Mouse (Mus musculus) megakaryocyte, adult 5-6 weeks (primary cell): ENCODE results near the gene Aire. TPM values are rescaled to one million over a fixed set of nuclear protein-coding genes. Genes with fewer than 3 reads are reported as not detected.

Experiments
- ATAC-seq: 2 replicates; pipeline ENCODE4 v1.8.0; 2016; ENCODE audit warnings: mild to moderate bottlenecking, inconsistent platforms; ENCODE audit not compliant: poor library complexity, severe bottlenecking
- total RNA-seq, 2 experiments: library from RNA; stranded (forward) in 1 of 2; stranded (reverse) in 1 of 2; fragments of 153-499, 151-499 nt in 1 of 2; fragments of 221-1000, 200-1000 nt in 1 of 2; gene quantifications; 2 replicates each; pipeline versions ENCODE4 v1.2.3 to v1.2.4; 2015 to 2017

Aire gene
- total RNA-seq, 2 experiments from 2014 or later, result not detected

DNA sequence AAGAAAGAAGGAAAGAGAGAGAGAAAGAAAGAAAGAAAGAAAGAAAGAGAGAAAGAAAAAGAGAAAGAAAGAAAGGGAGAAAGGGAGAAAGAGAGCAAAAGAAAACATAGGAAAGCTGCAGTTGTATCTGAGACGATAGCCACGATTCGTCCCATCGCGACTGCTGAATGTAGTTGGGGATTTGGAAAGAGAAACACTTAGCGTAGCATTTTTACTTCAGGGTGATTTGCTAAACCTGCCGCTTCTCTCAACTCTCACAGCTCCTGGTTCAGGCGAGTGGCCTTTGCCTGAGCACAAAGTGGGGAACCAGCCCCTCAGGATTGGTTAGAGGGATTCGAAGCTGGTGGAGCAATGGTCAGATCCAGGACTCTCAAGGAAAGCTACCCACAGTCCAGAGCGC lies 33.1 kb downstream of the Aire start:
- ATAC-seq, result no peak

DNA sequence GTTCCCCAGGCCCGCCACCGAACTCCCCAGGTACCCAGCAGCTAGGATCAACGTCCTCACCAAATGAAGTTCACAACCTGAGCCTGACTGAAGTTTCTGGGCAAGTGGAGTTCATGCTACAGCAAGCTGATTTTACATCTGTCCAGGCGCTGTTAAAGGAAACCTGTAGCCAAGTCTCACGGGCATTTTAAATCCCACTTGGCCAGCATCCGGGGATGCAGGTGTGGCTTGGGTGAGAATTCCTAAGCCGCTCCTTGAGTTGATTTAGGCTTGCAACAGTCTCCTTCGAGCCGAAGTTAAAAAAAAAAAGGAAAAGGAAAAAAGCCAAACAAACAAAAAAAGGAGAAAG lies 33.5 kb downstream of the Aire start, which contains the start of gene Pfkl:
Gene Pfkl, minus strand, starts transcription at position 139 of the 349 bp plus-strand sequence.
- ATAC-seq, result no peak

DNA sequence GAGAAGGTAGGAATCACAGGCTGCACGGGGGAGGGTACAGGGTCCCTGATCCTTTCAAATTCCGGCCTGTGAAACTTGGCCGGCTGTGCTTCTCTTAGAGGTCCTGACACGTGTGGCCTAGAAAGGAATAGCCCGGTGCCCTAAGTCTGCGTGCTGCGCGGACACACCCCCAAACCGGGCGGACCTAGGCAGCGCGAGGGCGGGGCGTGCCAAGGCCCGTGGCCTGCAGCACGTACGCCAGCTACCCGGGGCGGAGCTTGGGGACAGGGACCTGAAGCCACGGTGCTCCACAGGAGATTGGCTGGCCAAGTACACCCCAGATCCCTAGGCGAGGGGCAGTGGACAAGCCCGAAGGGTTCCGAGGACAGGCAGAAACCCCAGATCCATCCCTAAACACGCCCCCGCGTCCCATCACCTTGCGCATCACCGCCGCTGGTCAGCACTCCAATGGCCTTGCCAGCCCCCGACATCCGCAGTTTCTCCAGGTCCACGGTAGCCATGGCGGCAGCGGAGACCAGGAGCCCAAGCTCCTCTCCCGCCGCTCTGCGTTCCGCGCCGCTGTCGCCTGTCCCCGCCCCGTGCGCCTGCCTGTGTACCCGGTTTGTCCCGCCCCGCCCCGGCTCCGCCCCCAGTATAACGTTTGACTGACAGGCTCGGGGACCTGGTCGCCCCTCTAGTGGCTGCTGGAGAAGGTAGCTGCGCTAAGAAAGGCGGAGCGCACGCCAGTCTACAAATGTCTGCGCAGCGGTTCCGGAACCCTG lies 34.0 kb downstream of the Aire start:
- peak; percentile 91 for ATAC-seq

DNA sequence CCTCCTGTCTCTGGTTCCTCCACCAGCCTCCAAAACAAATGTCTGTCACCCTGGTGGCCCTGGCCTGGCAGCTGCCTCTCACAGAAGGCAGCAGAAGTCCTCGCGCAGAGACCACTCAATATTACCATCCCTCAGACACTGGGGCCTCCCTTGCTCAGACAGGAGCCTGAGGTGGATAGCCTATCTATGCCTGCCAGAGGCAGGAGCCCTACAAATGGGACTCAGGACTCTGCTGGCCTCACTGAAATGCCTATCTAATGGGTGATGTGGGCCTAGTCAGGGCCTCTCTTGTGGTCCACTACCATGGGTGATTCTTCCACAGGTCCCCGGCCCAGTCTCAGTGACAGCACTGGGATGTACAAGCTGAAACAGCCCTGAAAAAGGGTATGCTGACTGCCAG lies 35.2 kb downstream of the Aire start:
- no peak for ATAC-seq

DNA sequence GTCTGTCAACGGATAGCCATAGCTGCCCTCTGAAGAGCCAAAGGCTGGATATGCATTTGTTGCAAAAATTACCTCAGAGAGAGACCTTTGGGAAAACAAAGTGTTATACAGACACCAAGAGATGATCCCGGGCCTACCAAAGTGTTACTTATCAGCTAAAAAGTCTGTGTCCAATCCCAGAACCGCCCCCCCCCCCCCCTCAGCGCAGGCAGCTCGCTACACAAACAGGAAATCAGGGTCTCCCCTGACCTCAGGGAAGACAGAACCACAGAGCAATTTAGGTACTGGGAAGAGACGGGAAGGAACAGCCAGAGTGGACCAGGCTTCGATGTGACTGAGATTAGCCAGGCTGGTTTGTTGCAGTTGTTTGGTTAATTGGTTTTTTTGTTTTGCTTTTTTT lies 36.2 kb downstream of the Aire start:
- no peak for ATAC-seq

DNA sequence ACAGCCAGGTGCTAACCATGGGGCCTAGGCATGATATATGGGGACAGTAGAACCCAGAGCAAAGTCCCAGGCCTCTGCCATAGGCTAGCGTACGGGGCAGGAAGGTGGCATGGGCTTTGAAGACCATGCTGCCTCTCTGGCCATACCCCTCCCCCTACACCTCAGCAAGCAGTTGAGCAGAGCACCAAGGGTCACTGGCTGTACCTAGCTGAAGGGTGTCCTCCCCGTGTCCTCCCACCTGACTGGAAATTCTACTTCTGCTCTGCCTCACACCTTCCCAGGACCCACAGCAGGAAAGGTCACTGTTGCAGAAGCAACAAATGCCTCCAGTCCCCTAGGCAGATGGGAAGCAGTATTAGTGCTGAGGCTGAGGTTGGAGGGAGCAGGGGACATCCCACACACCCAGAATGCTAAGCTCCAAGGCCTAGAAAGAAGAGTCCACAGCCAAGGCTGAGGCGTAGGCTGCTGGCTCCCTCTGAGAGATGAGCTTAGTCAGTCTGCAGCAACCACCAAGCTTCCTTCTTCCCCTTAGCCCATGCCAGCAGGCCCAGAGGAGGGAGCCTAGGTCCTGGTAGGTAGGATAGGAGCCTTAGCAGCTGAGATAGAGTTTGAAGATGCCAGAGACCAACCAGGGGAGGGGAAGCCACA lies 37.5 kb downstream of the Aire start:
- ATAC-seq, result no peak

DNA sequence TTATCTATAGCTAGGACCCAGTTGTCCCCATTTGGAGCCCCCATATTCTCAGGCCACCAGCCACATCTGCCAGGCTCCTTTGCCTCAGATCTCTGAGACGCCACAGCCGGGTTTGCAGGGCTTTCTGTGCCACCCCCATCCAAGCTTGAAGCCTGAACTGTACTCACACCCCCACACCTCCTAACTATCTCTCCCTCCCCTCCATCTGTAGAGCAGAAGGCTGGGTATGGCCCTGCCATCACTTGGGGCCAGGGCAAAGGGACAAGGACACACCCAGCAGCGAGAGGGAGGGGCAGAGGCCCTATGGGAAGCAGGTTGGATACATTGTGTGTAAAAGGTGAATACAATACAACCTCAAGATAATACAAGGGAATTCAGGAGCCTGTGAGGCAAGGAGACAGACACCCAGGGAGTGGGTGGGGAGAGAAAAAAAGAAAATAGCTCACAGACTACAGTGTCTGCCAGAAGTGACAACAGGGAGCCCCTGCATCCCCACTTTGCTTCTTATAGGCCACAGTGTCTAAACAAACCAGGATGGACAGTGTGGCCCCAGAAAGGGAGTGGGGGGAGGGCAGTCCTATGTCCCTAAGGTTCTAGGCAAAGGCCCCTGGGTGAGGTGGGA lies 38.8 kb downstream of the Aire start:
- ATAC-seq, result no peak

DNA sequence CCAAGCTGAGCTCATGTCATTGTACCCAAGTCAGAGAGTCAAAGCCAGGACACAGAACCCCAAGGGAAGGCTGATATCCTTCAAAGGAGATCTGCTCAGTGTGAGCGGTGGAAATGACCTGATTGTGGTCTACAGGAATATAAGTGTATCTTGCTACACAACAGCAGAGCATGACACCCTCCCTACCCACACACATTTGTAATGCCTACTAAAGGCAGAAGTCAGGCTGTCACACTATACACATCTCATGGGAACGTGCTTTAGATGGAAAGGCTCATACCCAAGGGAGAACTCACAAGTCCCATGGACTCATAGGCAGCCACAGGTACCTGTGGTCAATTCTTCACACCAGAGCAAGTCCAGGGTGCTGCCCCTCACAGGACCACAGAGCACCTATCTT lies 41.1 kb downstream of the Aire start:
- ATAC-seq, result no peak

DNA sequence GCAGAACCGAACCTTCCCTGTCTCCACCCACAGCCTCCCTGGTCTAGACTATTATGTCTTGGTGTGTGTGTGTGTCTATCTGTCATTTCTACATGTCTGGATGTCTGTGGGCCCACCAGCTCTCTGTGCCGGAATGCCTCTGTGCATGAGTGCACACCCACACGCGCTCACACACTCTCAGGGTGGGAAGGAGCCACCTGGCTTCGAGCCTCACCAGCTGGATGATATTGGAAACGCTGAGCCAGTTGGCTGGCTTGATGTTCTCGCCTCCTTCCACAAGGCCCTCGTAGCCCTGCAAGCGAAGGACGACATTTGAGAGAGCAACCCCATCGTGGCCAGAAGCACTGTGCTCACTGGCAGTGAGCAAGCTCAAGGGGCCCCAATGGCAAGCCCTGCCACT lies 41.6 kb downstream of the Aire start:
- no peak for ATAC-seq

DNA sequence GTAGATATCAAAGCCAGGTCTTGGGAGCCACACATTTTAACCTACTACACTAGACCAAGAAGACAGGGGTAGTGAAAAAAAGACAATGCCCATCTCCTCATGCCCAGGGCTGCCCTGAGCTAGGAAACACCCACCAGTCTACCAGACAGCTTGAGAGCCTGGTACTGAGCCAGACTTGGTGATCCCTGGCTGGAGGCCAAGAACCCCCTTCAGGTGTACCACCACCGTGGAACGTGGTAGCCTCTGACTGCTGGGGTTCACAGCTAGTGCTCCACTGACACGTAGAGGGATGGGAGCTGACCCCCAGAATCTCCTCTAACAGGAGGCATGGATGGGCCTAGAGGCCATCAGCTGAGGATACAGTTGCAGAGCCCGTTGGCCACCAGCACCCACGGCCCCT lies 43.2 kb downstream of the Aire start:
- no peak for ATAC-seq

DNA sequence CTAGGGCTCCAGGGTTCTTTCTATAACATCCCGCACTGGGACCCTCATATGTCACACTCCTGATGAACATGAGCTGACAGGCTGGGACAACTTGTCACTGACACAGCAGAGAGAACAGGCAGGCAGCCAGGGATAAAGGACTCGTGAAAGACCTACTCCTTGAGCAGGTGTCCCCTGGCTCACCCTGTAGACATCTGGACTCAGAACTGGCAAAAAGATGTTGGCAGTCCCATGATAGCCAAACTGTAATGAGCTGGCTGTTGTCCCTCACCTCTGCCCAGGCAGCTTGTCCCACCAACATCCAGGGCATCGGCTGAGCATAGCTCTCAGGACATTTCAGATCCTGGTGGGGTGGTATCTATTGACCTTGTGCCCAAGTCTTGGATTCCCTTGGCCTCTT lies 47.8 kb downstream of the Aire start:
- ATAC-seq, result no peak

DNA sequence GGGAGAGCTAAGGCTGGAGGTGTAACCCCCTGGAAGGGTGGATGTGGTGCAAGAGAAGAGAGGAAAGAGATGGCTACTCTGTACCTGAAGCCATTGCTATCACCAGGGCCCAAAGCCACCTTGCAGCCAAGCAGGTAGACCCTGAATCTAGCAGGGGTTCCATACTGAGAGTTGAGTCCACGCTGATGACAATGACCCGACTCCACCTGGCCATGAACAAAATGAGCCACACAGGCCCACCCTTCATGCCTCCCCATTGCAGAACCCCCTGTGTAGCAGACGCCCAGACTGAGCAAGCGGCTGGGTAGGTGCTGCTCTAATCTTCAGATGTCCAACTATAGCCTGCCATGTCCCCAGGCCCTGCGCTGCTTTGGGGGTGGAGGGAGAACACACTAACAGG lies 57.6 kb downstream of the Aire start:
- no peak for ATAC-seq

DNA sequence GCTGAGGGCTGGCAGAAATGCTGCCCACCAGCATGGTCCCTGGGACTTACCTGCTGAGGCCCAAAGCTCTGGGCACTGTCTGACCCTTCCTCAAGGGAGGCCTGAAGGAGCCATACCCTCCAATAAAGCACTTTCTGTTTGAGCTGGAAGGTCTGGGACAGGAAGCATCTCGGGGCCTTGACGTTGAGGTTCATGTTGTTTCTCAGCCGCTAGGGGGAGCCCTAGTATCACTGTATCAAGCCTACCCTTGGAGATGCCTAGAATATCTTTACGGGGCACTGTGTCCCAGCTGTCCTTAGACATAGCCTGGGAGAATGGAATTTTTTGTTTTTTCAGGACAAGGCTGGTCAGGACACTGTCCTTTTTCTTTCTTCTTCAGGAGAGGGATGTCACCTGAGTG lies 58.8 kb downstream of the Aire start:
- ATAC-seq, result peak; percentile 98

Other genes starting within 250 kb of the Aire start
- gene Gm9639, start 248.5 kb downstream of the Aire start, total RNA-seq (2015), result not detected in 2 replicates
- not detected in 2 replicates for gene Gm9639, start 248.5 kb downstream of the Aire start, total RNA-seq (2017)
- not detected in 2 replicates for gene Gm19668, start 244.5 kb downstream of the Aire start, total RNA-seq (2015)
- gene Gm19668, start 244.5 kb downstream of the Aire start, total RNA-seq (2017), result not detected in 2 replicates
- gene Gm9507, start 231.8 kb downstream of the Aire start, total RNA-seq (2015), result not detected in 2 replicates
- gene Gm9507, start 231.8 kb downstream of the Aire start, total RNA-seq (2017), result not detected in 2 replicates
- gene Gm2696, start 228.9 kb downstream of the Aire start, total RNA-seq (2015), result not detected in 2 replicates
- gene Gm2696, start 228.9 kb downstream of the Aire start, total RNA-seq (2017), result not detected in 2 replicates
- gene Krtap10-4, start 216.5 kb downstream of the Aire start, total RNA-seq (2015), result not detected in 2 replicates
- not detected in 2 replicates for gene Krtap10-4, start 216.5 kb downstream of the Aire start, total RNA-seq (2017)
- gene Krtap10-10, start 207.7 kb downstream of the Aire start, total RNA-seq (2015), result not detected in 2 replicates
- not detected in 2 replicates for gene Krtap10-10, start 207.7 kb downstream of the Aire start, total RNA-seq (2017)
- not detected in 2 replicates for gene Gm36176, start 196.8 kb downstream of the Aire start, total RNA-seq (2015)
- gene Gm36176, start 196.8 kb downstream of the Aire start, total RNA-seq (2017), result not detected in 2 replicates
- not detected in 2 replicates for gene Gm10318, start 190.8 kb downstream of the Aire start, total RNA-seq (2015)
- gene Gm10318, start 190.8 kb downstream of the Aire start, total RNA-seq (2017), result not detected in 2 replicates
- not detected in 2 replicates for gene Gm3285, start 181.6 kb downstream of the Aire start, total RNA-seq (2015)
- gene Gm3285, start 181.6 kb downstream of the Aire start, total RNA-seq (2017), result not detected in 2 replicates
- 0.07 TPM in 1 of 2 replicates, not detected in the other for gene Lrrc3, start 141.1 kb downstream of the Aire start, total RNA-seq (2015)
- gene Lrrc3, start 141.1 kb downstream of the Aire start, total RNA-seq (2017), result not detected in 2 replicates
- gene Trpm2, start 73.0 kb downstream of the Aire start, total RNA-seq (2015), result 15.2 and 20.7 TPM in 2 replicates
- 33.5 and 35.8 TPM in 2 replicates for gene Trpm2, start 73.0 kb downstream of the Aire start, total RNA-seq (2017)
- gene 1810043G02Rik, start 65.1 kb downstream of the Aire start, total RNA-seq (2015), result 9.1 and 12.3 TPM in 2 replicates
- gene 1810043G02Rik, start 65.1 kb downstream of the Aire start, total RNA-seq (2017), result 12.2 and 15.8 TPM in 2 replicates
- 6.9 and 7.0 TPM in 2 replicates for gene Pfkl, start 33.5 kb downstream of the Aire start, total RNA-seq (2015)
- 13.6 and 16.9 TPM in 2 replicates for gene Pfkl, start 33.5 kb downstream of the Aire start, total RNA-seq (2017)
- gene Dnmt3l, start 1.7 kb downstream of the Aire start, total RNA-seq (2015), result 2.5 TPM in 1 of 2 replicates, not detected in the other
- gene Dnmt3l, start 1.7 kb downstream of the Aire start, total RNA-seq (2017), result 0.37 TPM in 1 of 2 replicates, not detected in the other
- 29.3 and 34.3 TPM in 2 replicates for gene Icosl, start 25.7 kb upstream of the Aire start, total RNA-seq (2015)
- 20.8 and 24.4 TPM in 2 replicates for gene Icosl, start 25.7 kb upstream of the Aire start, total RNA-seq (2017)
- gene D10Jhu81e, start 126.2 kb upstream of the Aire start, total RNA-seq (2015), result 22.7 and 25.3 TPM in 2 replicates
- 57.6 and 69.2 TPM in 2 replicates for gene D10Jhu81e, start 126.2 kb upstream of the Aire start, total RNA-seq (2017)
- gene Pwp2, start 141.5 kb upstream of the Aire start, total RNA-seq (2015), result 2.2 and 3.0 TPM in 2 replicates
- gene Pwp2, start 141.5 kb upstream of the Aire start, total RNA-seq (2017), result 7.4 and 8.8 TPM in 2 replicates
- 26.1 and 37.9 TPM in 2 replicates for gene Trappc10, start 201.0 kb upstream of the Aire start, total RNA-seq (2015)
- 26.9 and 29.1 TPM in 2 replicates for gene Trappc10, start 201.0 kb upstream of the Aire start, total RNA-seq (2017)